Mouse (Mus musculus) neural tube, embryonic 11.5 days (tissue): ENCODE results near the gene Gcnt1. TPM values are rescaled to one million over a fixed set of nuclear protein-coding genes. Genes with fewer than 3 reads are reported as not detected.

Source experiments
- ATAC-seq: fragments of 200-750 bp; cut with Nextera tagmentation; 2 replicates; pipeline ENCODE4 v1.8.0; 2017; ENCODE audit warnings: moderate number of reproducible peaks, mild to moderate bottlenecking, moderate TSS enrichment, moderate library complexity; ENCODE audit not compliant: insufficient read depth, low FRiP score, low TSS enrichment
- DNase-seq: peaks from one replicate; pipeline ENCODE4 v3.0.0-alpha.2; 2015; ENCODE audit warnings: low spot score
- H3K27ac ChIP-seq: fragments of 300-500 bp; sonication (generic); 2 replicates; pipeline ENCODE4 v1.5.1; 2014; ENCODE audit warnings: low read depth, mild to moderate bottlenecking, low read length
- H3K27me3 ChIP-seq: fragments of 300-500 bp; sonication (generic); 2 replicates; pipeline ENCODE4 v1.6.1; 2014; ENCODE audit warnings: mild to moderate bottlenecking, low read length, mixed read lengths; ENCODE audit not compliant: control insufficient read depth, insufficient read depth
- H3K36me3 ChIP-seq: fragments of 300-500 bp; sonication (generic); 2 replicates; pipeline ENCODE4 v1.6.1; 2014; ENCODE audit warnings: mild to moderate bottlenecking, low read length, moderate library complexity, mixed read lengths; ENCODE audit not compliant: control insufficient read depth, insufficient read depth
- H3K4me1 ChIP-seq: fragments of 300-500 bp; sonication (generic); 2 replicates; pipeline ENCODE4 v1.6.1; 2014; ENCODE audit warnings: low read length, mixed read lengths; ENCODE audit not compliant: control insufficient read depth, insufficient read depth
- H3K4me2 ChIP-seq: fragments of 300-500 bp; sonication (generic); 2 replicates; pipeline ENCODE4 v1.6.1; 2014; ENCODE audit warnings: low read depth, mild to moderate bottlenecking, moderate library complexity
- H3K4me3 ChIP-seq: fragments of 300-500 bp; sonication (generic); 2 replicates; pipeline ENCODE4 v1.5.1; 2014; ENCODE audit warnings: low read depth, low read length
- H3K9ac ChIP-seq: fragments of 300-500 bp; sonication (generic); 2 replicates; pipeline ENCODE4 v1.6.1; 2014; ENCODE audit warnings: mild to moderate bottlenecking, low read length
- H3K9me3 ChIP-seq: fragments of 300-500 bp; sonication (generic); 2 replicates; pipeline ENCODE4 v1.6.1; 2016; ENCODE audit warnings: low read length; ENCODE audit not compliant: control insufficient read depth
- WGBS: fragments of 180-500 bp; shearing (Covaris S2); extraction: QIAGEN DNeasy Blood & Tissue Kit; methylation state at CpG from one replicate; pipeline ENCODE4 v1.1.7; 2014; 5-methylcytosine and 5-hydroxymethylcytosine counted together
- polyA plus RNA-seq: library from polyadenylated mRNA; unstranded; fragments of >200 nt; fragmentation: Nextera tagmentation; extraction: Ambion mirVana; gene quantifications from 2 replicates; pipeline ENCODE4 v1.2.1, GENCODE M21; 2014

Gene Gcnt1
- polyA plus RNA-seq, 1 experiment from 2014 or later = 9.6 TPM

- ATAC-seq (no peak), DNase-seq (no peak)
- no peak overlapping the region for H3K27ac ChIP-seq
- no peak overlapping the region for H3K9ac ChIP-seq
- H3K9me3 ChIP-seq = no peaks in the 10 kb centered on the region
- H3K4me3 ChIP-seq = no peak overlapping the region
- 92% methylated on average over 6 of the region's 6 CpGs for WGBS
- no peak overlapping the region for H3K4me2 ChIP-seq
- no peaks in the 10 kb centered on the region for H3K4me1 ChIP-seq
- no peaks in the 10 kb centered on the region for H3K36me3 ChIP-seq
- H3K27me3 ChIP-seq = no peaks in the 10 kb centered on the region
Observed at GRCm38 (mm10) chr19:17327881-17328404, 44.7 kb downstream of the Gcnt1 start.

GRCm38 (mm10) chr19:17323689-17324241 is 48.9 kb downstream of the Gcnt1 start:
- Histone ChIP-seq H3K4me1 (no peaks in the 10 kb centered on the region), H3K4me2 (no peak overlapping the region), H3K9ac (no peak overlapping the region), H3K27ac (no peak overlapping the region), H3K4me3 (no peak overlapping the region), H3K27me3 (no peaks in the 10 kb centered on the region), H3K36me3 (no peaks in the 10 kb centered on the region), H3K9me3 (no peaks in the 10 kb centered on the region)
- 87% methylated on average over 5 of the region's 5 CpGs for WGBS
- ATAC-seq = no peak
- DNase-seq = no peak

- Histone ChIP-seq H3K36me3 (no peaks in the 10 kb centered on the region), H3K9me3 (no peaks in the 10 kb centered on the region), H3K9ac (no peak overlapping the region), H3K27me3 (no peaks in the 10 kb centered on the region), H3K27ac (no peak overlapping the region), H3K4me1 (no peaks in the 10 kb centered on the region), H3K4me2 (no peak overlapping the region), H3K4me3 (no peak overlapping the region)
- 92% methylated on average over 11 of the region's 11 CpGs for WGBS
- ATAC-seq (no peak), DNase-seq (no peak)
Observed at GRCm38 (mm10) chr19:17323006-17323688, 49.5 kb downstream of the Gcnt1 start.

- no peak overlapping the region for H3K27ac ChIP-seq
- H3K9me3 ChIP-seq = no peaks in the 10 kb centered on the region
- 90% methylated on average over 4 of the region's 4 CpGs for WGBS
- ATAC-seq (no peak), DNase-seq (no peak)
- H3K4me3 ChIP-seq = no peak overlapping the region
- H3K9ac ChIP-seq = no peak overlapping the region
- H3K36me3 ChIP-seq = no peaks in the 10 kb centered on the region
- H3K4me1 ChIP-seq = no peaks in the 10 kb centered on the region
- H3K27me3 ChIP-seq = no peaks in the 10 kb centered on the region
- no peak overlapping the region for H3K4me2 ChIP-seq
Observed at GRCm38 (mm10) chr19:17319770-17320169, 52.9 kb downstream of the Gcnt1 start.

GRCm38 (mm10) chr19:17318733-17319132 is 53.9 kb downstream of the Gcnt1 start:
- Histone ChIP-seq H3K36me3 (no peaks in the 10 kb centered on the region), H3K4me3 (no peak overlapping the region), H3K4me1 (no peaks in the 10 kb centered on the region), H3K9ac (no peak overlapping the region), H3K27ac (no peak overlapping the region), H3K4me2 (no peak overlapping the region), H3K9me3 (no peaks in the 10 kb centered on the region), H3K27me3 (no peaks in the 10 kb centered on the region)
- 11% methylated on average over 3 of the region's 3 CpGs for WGBS
- ATAC-seq (no peak), DNase-seq (no peak)

- Histone ChIP-seq H3K27ac (no peak overlapping the region), H3K9ac (no peak overlapping the region), H3K4me1 (no peaks in the 10 kb centered on the region), H3K4me3 (no peak overlapping the region), H3K27me3 (no peaks in the 10 kb centered on the region), H3K9me3 (no peaks in the 10 kb centered on the region), H3K4me2 (no peak overlapping the region), H3K36me3 (no peaks in the 10 kb centered on the region)
- 91% methylated on average over 2 of the region's 2 CpGs for WGBS
- DNase-seq (no peak), ATAC-seq (no peak)
Observed at GRCm38 (mm10) chr19:17316311-17317003, 56.2 kb downstream of the Gcnt1 start.

- H3K27ac ChIP-seq = no peak overlapping the region
- H3K36me3 ChIP-seq = no peaks in the 10 kb centered on the region
- no peaks in the 10 kb centered on the region for H3K27me3 ChIP-seq
- 90% methylated on average over 2 of the region's 2 CpGs for WGBS
- no peak overlapping the region for H3K4me3 ChIP-seq
- H3K4me1 ChIP-seq = no peaks in the 10 kb centered on the region
- ATAC-seq = no peak
- no peak overlapping the region for H3K4me2 ChIP-seq
- no peak overlapping the region for H3K9ac ChIP-seq
- no peak for DNase-seq
- no peaks in the 10 kb centered on the region for H3K9me3 ChIP-seq
Observed at GRCm38 (mm10) chr19:17314451-17314850, 58.2 kb downstream of the Gcnt1 start.

- 89% methylated on average over 1 of the region's 1 CpGs for WGBS
- ATAC-seq (no peak), DNase-seq (no peak)
Observed at GRCm38 (mm10) chr19:17313766-17314165, 58.9 kb downstream of the Gcnt1 start.

More at GRCm38 (mm10) chr19:17313766-17314165, 58.9 kb downstream of the Gcnt1 start:
- no peaks in the 10 kb centered on the region for H3K4me1 ChIP-seq
- no peaks in the 10 kb centered on the region for H3K9me3 ChIP-seq
- H3K36me3 ChIP-seq = no peaks in the 10 kb centered on the region
- no peak overlapping the region for H3K27ac ChIP-seq
- no peaks in the 10 kb centered on the region for H3K27me3 ChIP-seq
- no peak overlapping the region for H3K9ac ChIP-seq
- H3K4me2 ChIP-seq = no peak overlapping the region
- no peak overlapping the region for H3K4me3 ChIP-seq
